Mouse (Mus musculus) gastrocnemius, postnatal 14 days (tissue): Measurements from ENCODE around the gene Nepn. TPM values are rescaled to one million over a fixed set of nuclear protein-coding genes. Genes with fewer than 3 reads are reported as not detected.

Experiments
- total RNA-seq, 2 experiments: library from RNA; stranded (reverse); gene quantifications; 2 replicates each; pipeline ENCODE4 v1.2.3; 2021

The Nepn gene
- total RNA-seq, 2 experiments from 2014 or later: not detected

Other genes starting within 250 kb of the Nepn start
- gene Ros1, start 193.7 kb upstream of the Nepn start, total RNA-seq: under 1 TPM; 0.09 to 0.10 TPM
- 1 to 10 TPM; 2.5 to 3.2 TPM for gene Dcbld1, start 155.4 kb upstream of the Nepn start, total RNA-seq
- gene Gm26741, start 30.2 kb upstream of the Nepn start, total RNA-seq: not detected
- gene Gopc, start 6.8 kb upstream of the Nepn start, total RNA-seq: 10 to 100 TPM; 10.4 to 11.3 TPM
- 10 to 100 TPM; 16.1 to 17.5 TPM for gene Nus1, start 28.6 kb downstream of the Nepn start, total RNA-seq